Mouse (Mus musculus): Measurements from ENCODE around the gene Lama2. TPM values are rescaled to one million over a fixed set of nuclear protein-coding genes. Genes with fewer than 3 reads are reported as not detected.
"Not testable (repeated sequence)": the region's sequence is repeated elsewhere in the genome, so short reads cannot be mapped to it uniquely, and the experiment has no call there.

The Lama2 gene
- polyA plus RNA-seq, 1 experiment: 2.7 TPM

DNA sequence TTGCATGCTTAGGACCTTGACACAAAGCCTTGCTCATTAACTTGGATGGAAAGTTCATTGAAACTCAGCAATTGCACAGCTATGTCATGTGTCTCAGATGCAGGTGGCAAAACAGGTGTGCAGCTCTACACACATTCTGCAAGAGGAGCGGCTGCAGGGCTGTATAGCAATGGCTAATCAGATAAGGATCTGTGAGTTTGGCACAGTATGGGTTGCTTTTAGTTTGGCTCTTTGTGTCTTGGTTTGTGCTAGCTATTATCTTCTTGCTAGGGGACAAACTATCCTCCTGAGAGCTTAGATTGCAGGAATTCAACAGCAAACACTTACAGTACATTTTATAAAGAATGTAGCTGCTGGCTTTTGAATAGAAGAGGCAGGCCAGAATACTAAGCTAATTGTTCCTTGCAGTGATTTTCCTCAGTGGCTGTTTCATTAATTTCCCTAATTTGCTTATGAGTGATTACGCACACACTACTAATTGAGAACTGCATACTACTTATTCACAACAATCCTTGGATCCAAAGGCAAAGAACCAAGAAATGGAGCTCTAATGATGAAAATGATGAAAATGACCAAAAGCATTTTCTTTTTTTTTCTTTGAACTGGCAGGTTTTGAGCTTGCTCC, 617.9 kb downstream of the Lama2 start:
- no peaks in the 10 kb centered on the region for H3K4me1 ChIP-seq (ENCODE audit: control insufficient read depth, insufficient read depth, insufficient read length)
- TF ChIP-seq POLR2A (IDR thresholded peaks at IDR 0.05; ENCODE audit: low read depth, low read length) (no peak), CTCF (IDR thresholded peaks at IDR 0.05; ENCODE audit: extremely low read depth, insufficient read depth, insufficient read length, insufficient replicate concordance) (no peak)
- H3K4me3 ChIP-seq (ENCODE audit: extremely low read depth, insufficient read depth, insufficient read length): no peak overlapping the region
- H3K27me3 ChIP-seq (ENCODE audit: control insufficient read depth, insufficient read depth, low read length): no peaks in the 10 kb centered on the region
- 81% methylated on average over 2 of the region's 2 CpGs for WGBS
- H3K27ac ChIP-seq (ENCODE audit: insufficient read depth, low read length): no peak overlapping the region
- no peaks in the 10 kb centered on the region for H3K36me3 ChIP-seq (ENCODE audit: control insufficient read depth, insufficient read depth, low read length)
- no peak for DNase-seq (ENCODE audit: low read depth in 1 of 2, low spot score in 2 of 2)

DNA sequence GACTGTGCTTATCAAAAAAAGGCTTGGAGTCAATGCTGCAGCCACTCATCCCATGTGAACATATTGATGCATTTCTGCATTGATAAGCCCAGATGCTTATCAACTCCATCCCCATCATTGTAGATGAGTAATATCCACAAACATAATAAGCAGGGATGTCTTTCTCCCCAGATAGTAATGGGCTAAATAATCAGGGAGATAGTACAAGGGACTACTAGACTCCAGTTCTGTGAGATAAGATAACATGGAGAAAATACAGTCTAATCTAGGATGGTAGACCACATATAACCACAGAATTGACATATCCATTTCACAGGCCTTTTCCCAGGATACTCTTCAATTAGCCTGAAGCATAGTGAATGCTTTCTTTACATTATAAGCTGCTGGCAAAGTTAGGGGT, 622.9 kb downstream of the Lama2 start:
- Histone ChIP-seq H3K4me3 (ENCODE audit: extremely low read depth, insufficient read depth, insufficient read length) (no peak overlapping the region), H3K27me3 (ENCODE audit: control insufficient read depth, insufficient read depth, low read length) (no peaks in the 10 kb centered on the region), H3K27ac (ENCODE audit: insufficient read depth, low read length) (no peak overlapping the region), H3K4me1 (ENCODE audit: control insufficient read depth, insufficient read depth, insufficient read length) (no peaks in the 10 kb centered on the region), H3K36me3 (ENCODE audit: control insufficient read depth, insufficient read depth, low read length) (no peaks in the 10 kb centered on the region)
- DNase-seq (ENCODE audit: low read depth in 1 of 2, low spot score in 2 of 2): no peak
- TF ChIP-seq POLR2A (IDR thresholded peaks at IDR 0.05; ENCODE audit: low read depth, low read length) (no peak), CTCF (IDR thresholded peaks at IDR 0.05; ENCODE audit: extremely low read depth, insufficient read depth, insufficient read length, insufficient replicate concordance) (no peak)

DNA sequence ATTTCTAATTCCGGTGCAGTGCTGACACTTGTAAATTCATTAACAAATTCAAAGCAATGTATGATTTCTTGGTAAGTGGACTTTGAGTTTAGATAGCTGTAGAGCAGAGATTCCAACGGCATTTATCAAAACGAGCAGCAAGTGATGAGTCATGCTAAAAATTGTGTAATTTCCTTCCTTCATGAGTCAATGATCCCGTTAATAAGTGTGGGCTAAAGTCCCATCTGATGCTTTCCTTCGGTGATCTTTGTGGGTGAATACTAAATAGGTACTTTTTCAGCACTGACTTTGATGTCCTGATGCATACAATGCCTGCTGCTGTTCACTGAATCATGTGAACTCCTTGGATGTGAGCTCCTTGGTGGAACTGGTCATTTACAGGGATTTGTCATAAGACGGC, 623.6 kb downstream of the Lama2 start:
- no peak for DNase-seq (ENCODE audit: low read depth in 1 of 2, low spot score in 2 of 2)
- WGBS: 23% methylated on average over 6 of the region's 6 CpGs
- H3K27ac ChIP-seq (ENCODE audit: insufficient read depth, low read length): no peak overlapping the region

DNA sequence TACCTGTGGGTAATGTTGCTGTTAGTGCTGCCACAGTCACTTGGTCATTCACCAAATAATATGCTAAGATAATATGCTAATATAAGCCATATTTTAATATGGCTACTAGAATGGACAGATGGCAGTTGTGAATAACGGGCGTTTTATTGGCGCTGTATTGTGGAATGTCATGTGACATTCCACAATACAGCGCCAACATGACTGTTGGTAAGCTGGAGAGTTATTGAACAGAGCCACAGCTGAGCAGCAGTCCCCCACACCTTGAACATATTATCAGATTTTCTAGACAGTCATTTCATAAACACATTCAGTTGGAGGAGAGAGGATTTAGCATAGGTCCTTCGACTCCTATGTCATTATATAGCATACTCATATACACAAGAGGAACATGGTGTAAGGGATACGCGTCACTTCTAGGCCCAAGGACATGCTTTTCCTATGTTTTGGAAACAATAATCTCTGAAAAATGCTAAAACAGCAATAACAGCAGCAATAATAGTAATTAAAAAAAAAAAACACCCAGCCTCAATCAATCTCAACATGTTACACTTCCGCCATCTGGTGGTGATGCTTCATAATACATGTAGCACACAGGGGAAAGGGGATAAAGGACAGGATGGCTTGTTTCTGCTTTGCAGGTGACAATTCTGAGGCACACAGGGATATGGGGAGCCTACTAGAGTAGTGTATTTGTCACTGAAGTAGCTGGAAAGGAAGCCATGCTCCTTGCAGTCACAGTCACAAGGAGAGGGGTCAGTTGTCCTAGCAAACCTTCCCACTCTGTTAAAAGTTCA, 624.2 kb downstream of the Lama2 start:
- Histone ChIP-seq H3K4me3 (ENCODE audit: extremely low read depth, insufficient read depth, insufficient read length) (no peak overlapping the region), H3K36me3 (ENCODE audit: control insufficient read depth, insufficient read depth, low read length) (no peaks in the 10 kb centered on the region), H3K27me3 (ENCODE audit: control insufficient read depth, insufficient read depth, low read length) (no peaks in the 10 kb centered on the region), H3K27ac (ENCODE audit: insufficient read depth, low read length) (no peak overlapping the region), H3K4me1 (ENCODE audit: control insufficient read depth, insufficient read depth, insufficient read length) (no peaks in the 10 kb centered on the region)
- TF ChIP-seq CTCF (IDR thresholded peaks at IDR 0.05; ENCODE audit: extremely low read depth, insufficient read depth, insufficient read length, insufficient replicate concordance) (no peak), POLR2A (IDR thresholded peaks at IDR 0.05; ENCODE audit: low read depth, low read length) (no peak)
- DNase-seq (ENCODE audit: low read depth in 1 of 2, low spot score in 2 of 2): no peak
- WGBS: 78% methylated on average over 8 of the region's 8 CpGs

More for the DNA sequence above, 623.6 kb downstream of the Lama2 start:
- no peaks in the 10 kb centered on the region for H3K36me3 ChIP-seq (ENCODE audit: control insufficient read depth, insufficient read depth, low read length)
- no peaks in the 10 kb centered on the region for H3K27me3 ChIP-seq (ENCODE audit: control insufficient read depth, insufficient read depth, low read length)
- no peaks in the 10 kb centered on the region for H3K4me1 ChIP-seq (ENCODE audit: control insufficient read depth, insufficient read depth, insufficient read length)
- no peak for TF ChIP-seq CTCF (IDR thresholded peaks at IDR 0.05; ENCODE audit: extremely low read depth, insufficient read depth, insufficient read length, insufficient replicate concordance)
- TF ChIP-seq POLR2A (IDR thresholded peaks at IDR 0.05; ENCODE audit: low read depth, low read length): no peak
- H3K4me3 ChIP-seq (ENCODE audit: extremely low read depth, insufficient read depth, insufficient read length): no peak overlapping the region

DNA sequence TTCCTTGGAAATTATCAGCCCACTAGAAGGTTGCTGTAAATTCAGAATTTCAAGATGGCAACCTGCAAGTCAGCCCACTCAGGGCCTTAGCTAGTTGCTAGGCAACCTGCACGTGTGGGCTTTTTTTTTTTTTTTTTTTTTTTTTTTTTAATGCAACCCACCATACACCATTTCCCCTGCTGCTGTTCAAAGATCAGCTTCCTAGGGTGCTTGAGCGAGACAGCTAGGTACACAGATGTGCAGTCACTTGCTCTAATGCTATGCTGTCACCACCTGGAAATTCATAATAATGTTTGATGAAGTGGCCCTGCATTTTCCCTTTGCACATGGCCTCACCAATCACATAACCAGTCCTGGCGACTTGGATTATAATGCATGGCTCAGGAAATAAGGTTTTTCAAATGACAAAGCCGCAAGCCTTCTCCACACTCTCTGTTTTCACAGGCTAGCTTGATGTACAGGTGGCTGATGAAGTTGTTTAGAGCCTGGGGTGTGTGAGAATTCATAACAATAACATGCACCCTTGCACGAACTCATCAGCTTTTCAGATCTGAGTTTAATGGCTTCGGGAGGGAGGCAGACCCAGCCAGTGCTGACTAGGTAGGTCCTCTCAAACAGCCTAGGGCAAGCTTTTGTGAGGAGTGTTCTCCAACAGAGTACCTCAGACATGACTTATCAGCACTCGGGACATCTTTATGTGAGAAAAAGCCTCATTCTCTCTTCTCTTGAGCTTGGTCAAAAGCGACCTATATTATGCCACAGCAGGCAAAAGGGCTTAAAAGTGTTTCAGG, 625.4 kb downstream of the Lama2 start:
- Histone ChIP-seq H3K4me3 (ENCODE audit: extremely low read depth, insufficient read depth, insufficient read length) (no peak overlapping the region), H3K4me1 (ENCODE audit: control insufficient read depth, insufficient read depth, insufficient read length) (no peaks in the 10 kb centered on the region), H3K27me3 (ENCODE audit: control insufficient read depth, insufficient read depth, low read length) (no peaks in the 10 kb centered on the region), H3K36me3 (ENCODE audit: control insufficient read depth, insufficient read depth, low read length) (no peaks in the 10 kb centered on the region), H3K27ac (ENCODE audit: insufficient read depth, low read length) (no peak overlapping the region)
- WGBS: 84% methylated on average over 8 of the region's 8 CpGs
- no peak for TF ChIP-seq POLR2A (IDR thresholded peaks at IDR 0.05; ENCODE audit: low read depth, low read length)
- TF ChIP-seq CTCF (IDR thresholded peaks at IDR 0.05; ENCODE audit: extremely low read depth, insufficient read depth, insufficient read length, insufficient replicate concordance): no peak
- no peak for DNase-seq (ENCODE audit: low read depth in 1 of 2, low spot score in 2 of 2)

DNA sequence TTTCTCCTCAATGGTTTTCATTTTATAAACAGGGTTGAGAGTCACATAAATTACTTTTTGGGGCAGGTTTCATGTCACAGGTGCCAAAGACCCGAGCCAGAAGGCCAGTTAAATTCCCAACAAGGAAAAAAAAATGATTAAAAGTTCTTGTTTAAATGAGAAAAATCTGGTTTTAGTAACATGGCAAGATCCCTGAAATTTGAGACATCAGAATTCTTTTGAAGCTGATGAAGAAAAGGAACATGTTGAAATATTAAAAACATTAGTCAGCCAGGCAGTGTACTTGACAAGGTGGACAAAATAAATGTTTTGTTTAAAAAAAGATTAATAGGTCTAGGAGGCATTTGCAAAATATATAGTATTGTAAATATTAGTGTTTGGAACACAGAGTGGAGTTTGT, 634.1 kb downstream of the Lama2 start:
- no peaks in the 10 kb centered on the region for H3K4me1 ChIP-seq (ENCODE audit: control insufficient read depth, insufficient read depth, insufficient read length)
- DNase-seq (ENCODE audit: low read depth in 1 of 2, low spot score in 2 of 2): no peak
- no peak overlapping the region for H3K27ac ChIP-seq (ENCODE audit: insufficient read depth, low read length)
- WGBS: 47% methylated on average over 1 of the region's 1 CpGs
- TF ChIP-seq CTCF (IDR thresholded peaks at IDR 0.05; ENCODE audit: extremely low read depth, insufficient read depth, insufficient read length, insufficient replicate concordance) (no peak), POLR2A (IDR thresholded peaks at IDR 0.05; ENCODE audit: low read depth, low read length) (no peak)
- no peaks in the 10 kb centered on the region for H3K36me3 ChIP-seq (ENCODE audit: control insufficient read depth, insufficient read depth, low read length)
- H3K4me3 ChIP-seq (ENCODE audit: extremely low read depth, insufficient read depth, insufficient read length): no peak overlapping the region
- H3K27me3 ChIP-seq (ENCODE audit: control insufficient read depth, insufficient read depth, low read length): no peaks in the 10 kb centered on the region

DNA sequence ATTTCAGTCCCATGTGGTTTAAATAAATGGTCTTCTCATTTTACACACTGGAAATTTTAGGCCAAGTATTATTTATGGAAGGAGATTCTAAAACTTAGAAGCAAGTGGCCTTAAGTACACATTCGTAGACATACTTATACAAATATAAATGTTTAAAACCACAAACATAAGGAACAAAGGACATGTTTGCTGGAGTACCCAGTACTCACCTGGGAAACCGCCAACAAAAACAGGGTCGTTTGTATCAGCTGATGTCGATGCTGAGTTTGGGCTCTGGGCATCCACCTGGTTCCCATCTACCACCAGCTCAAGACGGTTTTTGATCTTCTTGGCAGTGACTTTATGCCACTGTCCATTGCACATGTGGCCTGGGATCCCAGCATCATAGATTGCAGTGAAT, 635.5 kb downstream of the Lama2 start:
- H3K4me1 ChIP-seq (ENCODE audit: control insufficient read depth, insufficient read depth, insufficient read length); H3K36me3 ChIP-seq (ENCODE audit: control insufficient read depth, insufficient read depth, low read length); DNase-seq (ENCODE audit: low read depth in 1 of 2, low spot score in 2 of 2); H3K27ac ChIP-seq (ENCODE audit: insufficient read depth, low read length); H3K4me3 ChIP-seq (ENCODE audit: extremely low read depth, insufficient read depth, insufficient read length); H3K27me3 ChIP-seq (ENCODE audit: control insufficient read depth, insufficient read depth, low read length): not testable (repeated sequence)
- WGBS: 84% methylated on average over 5 of the region's 5 CpGs

Data from spleen, adult 2 months (tissue).